Comparison of ENCODE assay signal across 14 mouse cellular contexts in the genomic region with DNA sequence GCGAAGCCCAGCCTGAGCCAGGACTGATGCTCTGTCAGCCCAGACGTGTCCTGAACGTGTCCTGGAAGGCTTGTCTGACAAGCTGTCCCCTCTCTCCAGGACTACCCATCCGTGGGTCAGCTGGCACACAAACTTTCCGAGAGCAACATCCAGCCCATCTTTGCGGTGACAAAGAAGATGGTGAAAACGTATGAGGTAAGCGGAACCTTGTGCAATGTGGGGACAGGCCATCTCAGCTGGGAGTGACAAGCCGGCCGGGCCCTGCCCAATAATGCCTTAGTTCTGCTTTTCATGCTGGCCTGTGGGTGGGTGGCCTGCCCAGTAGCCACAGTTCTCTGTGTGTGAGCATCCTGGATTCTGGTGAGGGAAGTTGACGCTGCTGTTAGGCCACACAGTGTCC. TPM values are rescaled to one million over a fixed set of nuclear protein-coding genes. Genes with fewer than 3 reads are reported as not detected.
A peak's percentile ranks its signal among the peaks of the same experiment; 100 is the strongest.
DNase-seq lines count a peak whose midpoint lies in the region; ATAC-seq lines count a peak whose summit lies in the region.
"Had no signal": no experiment of that assay in that cellular context is flagged by ENCODE, and none has a peak within 500 bp of the region (broad histone marks: within the 10 kb centered on the region; RNA-seq: fewer than 3 reads in every experiment).

No protein-coding gene starts in this region.

- H3K4me1 ChIP-seq in heart, embryonic 12.5 days (replicated peaks) = peaks cover 9% of the 10 kb centered on the region; the same call in 1 of the 2 replicates
- no peaks in the 10 kb centered on the region; the same call in 1 of the 2 replicates for H3K4me1 ChIP-seq in forebrain, embryonic 10.5 days
- H3K4me1 ChIP-seq: kidney, embryonic 15.5 days had no signal

- no peaks in the 10 kb centered on the region for H3K9me3 ChIP-seq in heart, embryonic 12.5 days (replicated peaks)
- no peaks in the 10 kb centered on the region for H3K9me3 ChIP-seq in forebrain, embryonic 10.5 days
- H3K9me3 ChIP-seq: kidney, embryonic 15.5 days had no signal

- no peaks in the 10 kb centered on the region for H3K36me3 ChIP-seq in heart, embryonic 12.5 days
- no peaks in the 10 kb centered on the region for H3K36me3 ChIP-seq in forebrain, embryonic 10.5 days (replicated peaks)
- H3K36me3 ChIP-seq: kidney, embryonic 15.5 days had no signal

- H3K4me2 ChIP-seq in heart, embryonic 12.5 days = no peak overlapping the region
- H3K4me2 ChIP-seq: hindbrain, embryonic 14.5 days; kidney, embryonic 15.5 days; lung, embryonic 14.5 days had no signal

- no peak overlapping the region for H3K4me3 ChIP-seq in heart, embryonic 12.5 days
- no peak overlapping the region for H3K4me3 ChIP-seq in forebrain, embryonic 10.5 days
- H3K4me3 ChIP-seq: kidney, embryonic 15.5 days had no signal

- no peak overlapping the region for H3K27ac ChIP-seq in heart, embryonic 12.5 days (ENCODE audit: poor library complexity, severe bottlenecking)
- H3K27ac ChIP-seq in forebrain, embryonic 10.5 days = no peak overlapping the region
- H3K27ac ChIP-seq: hindbrain, embryonic 14.5 days; kidney, embryonic 15.5 days had no signal

- H3K9ac ChIP-seq in heart, embryonic 12.5 days = no peak overlapping the region
- H3K9ac ChIP-seq: hindbrain, embryonic 14.5 days; kidney, embryonic 15.5 days; lung, embryonic 14.5 days had no signal

- H3K27me3 ChIP-seq in heart, embryonic 12.5 days (replicated peaks) = no peaks in the 10 kb centered on the region
- H3K27me3 ChIP-seq in forebrain, embryonic 10.5 days (ENCODE audit: poor library complexity, severe bottlenecking) = no peaks in the 10 kb centered on the region
- H3K27me3 ChIP-seq: kidney, embryonic 15.5 days had no signal

- ATAC-seq in heart, embryonic 12.5 days (ENCODE audit: insufficient number of reproducible peaks, low FRiP score) = no peak
- ATAC-seq in megakaryocyte progenitor cell, adult 5-6 weeks (replicated peaks; ENCODE audit: poor library complexity) = peak; percentile 89

- DNase-seq in heart, adult 8-10 months (ENCODE audit: low spot score) = peak; percentile 39
- DNase-seq in brain, adult 2 months (ENCODE audit: low read depth, low spot score) = peak; percentile 36
- DNase-seq in heart, postnatal 4 days = peak; percentile 16
- no peak for DNase-seq in right cerebral cortex, postnatal 36 days (ENCODE audit: low spot score in 2 of 2)
- DNase-seq in forebrain, embryonic 10.5 days (ENCODE audit: extremely low spot score, low spot score) = no peak
- DNase-seq: layer of hippocampus, postnatal 36 days; lung, embryonic 14.5 days; thymus, postnatal 25 days had no signal

- 64% methylated on average over 11 of the region's 11 CpGs for WGBS in heart, embryonic 12.5 days
- 83% methylated on average over 11 of the region's 11 CpGs for WGBS in forebrain, embryonic 10.5 days

RNA-seq across cellular contexts. Expression of a gene that starts 20.8 kb away (rescaled TPM):
- 10 to 100 TPM in 1 of 4 experiments, 1 to 10 TPM in 3; 3.3 to 25.5 (median 3.7) TPM for total RNA-seq in heart, adult 8-10 months (2022)
- 1.5 and 2.5 TPM in 2 replicates for polyA plus RNA-seq in heart, embryonic 12.5 days (2016; fragmentation: Nextera tagmentation; extraction: Ambion mirVana)
- 1 to 10 TPM; 2.0 to 2.5 TPM for total RNA-seq in heart, postnatal 4 days (2021)
- total RNA-seq in megakaryocyte progenitor cell, adult 5-6 weeks (2015) = 37.2 and 37.9 TPM in 2 replicates
- 35.1 and 42.0 TPM in 2 replicates for total RNA-seq in megakaryocyte progenitor cell, adult 5-6 weeks (2017)
- 0.44 and 0.76 TPM in 2 replicates for polyA plus RNA-seq in forebrain, embryonic 10.5 days (2016; fragmentation: Nextera tagmentation; extraction: Ambion mirVana)

RNA-seq across cellular contexts. Expression of a gene that starts 30.6 kb away (rescaled TPM):
- 100 to 1,000 TPM; 132 to 142 (median 134) TPM for total RNA-seq in heart, adult 8-10 months (2022)
- 103 and 104 TPM in 2 replicates for polyA plus RNA-seq in heart, embryonic 12.5 days (2016; fragmentation: Nextera tagmentation; extraction: Ambion mirVana)
- total RNA-seq in heart, postnatal 4 days (2021) = 100 to 1,000 TPM; 113 to 119 TPM
- total RNA-seq in megakaryocyte progenitor cell, adult 5-6 weeks (2015) = 54.1 and 60.0 TPM in 2 replicates
- total RNA-seq in megakaryocyte progenitor cell, adult 5-6 weeks (2017) = 31.8 and 37.6 TPM in 2 replicates
- polyA plus RNA-seq in forebrain, embryonic 10.5 days (2016; fragmentation: Nextera tagmentation; extraction: Ambion mirVana) = 62.0 and 64.5 TPM in 2 replicates

RNA-seq across cellular contexts. Expression of a gene that starts 35.3 kb away (rescaled TPM):
- 10 to 100 TPM in 1 of 4 experiments, 1 to 10 TPM in 3; 8.0 to 12.4 (median 9.1) TPM for total RNA-seq in heart, adult 8-10 months (2022)
- 31.0 and 32.1 TPM in 2 replicates for polyA plus RNA-seq in heart, embryonic 12.5 days (2016; fragmentation: Nextera tagmentation; extraction: Ambion mirVana)
- 10 to 100 TPM; 12.6 to 13.2 TPM for total RNA-seq in heart, postnatal 4 days (2021)
- total RNA-seq in megakaryocyte progenitor cell, adult 5-6 weeks (2015) = 9.1 and 9.9 TPM in 2 replicates
- 28.8 and 38.1 TPM in 2 replicates for total RNA-seq in megakaryocyte progenitor cell, adult 5-6 weeks (2017)
- polyA plus RNA-seq in forebrain, embryonic 10.5 days (2016; fragmentation: Nextera tagmentation; extraction: Ambion mirVana) = 41.2 and 43.2 TPM in 2 replicates

RNA-seq across cellular contexts. Expression of a gene that starts 55.0 kb away (rescaled TPM):
- 10 to 100 TPM; 59.3 to 76.7 (median 67.5) TPM for total RNA-seq in heart, adult 8-10 months (2022)
- polyA plus RNA-seq in heart, embryonic 12.5 days (2016; fragmentation: Nextera tagmentation; extraction: Ambion mirVana) = 177 and 184 TPM in 2 replicates
- 10 to 100 TPM; 90.9 to 97.9 TPM for total RNA-seq in heart, postnatal 4 days (2021)
- 34.5 and 38.8 TPM in 2 replicates for total RNA-seq in megakaryocyte progenitor cell, adult 5-6 weeks (2015)
- total RNA-seq in megakaryocyte progenitor cell, adult 5-6 weeks (2017) = 187 and 212 TPM in 2 replicates
- polyA plus RNA-seq in forebrain, embryonic 10.5 days (2016; fragmentation: Nextera tagmentation; extraction: Ambion mirVana) = 439 and 448 TPM in 2 replicates

RNA-seq across cellular contexts. Expression of a gene that starts 55.1 kb away (rescaled TPM):
- 10 to 100 TPM in 3 of 4 experiments, 1 to 10 TPM in 1; 8.3 to 15.8 (median 13.9) TPM for total RNA-seq in heart, adult 8-10 months (2022)
- 14.5 TPM in 1 of 2 replicates, not detected in the other for polyA plus RNA-seq in heart, embryonic 12.5 days (2016; fragmentation: Nextera tagmentation; extraction: Ambion mirVana)
- total RNA-seq in heart, postnatal 4 days (2021) = 10 to 100 TPM; 15.9 to 20.8 TPM
- not detected in 2 replicates for total RNA-seq in megakaryocyte progenitor cell, adult 5-6 weeks (2015)
- total RNA-seq in megakaryocyte progenitor cell, adult 5-6 weeks (2017) = 1.1 TPM in 1 of 2 replicates, not detected in the other
- polyA plus RNA-seq in forebrain, embryonic 10.5 days (2016; fragmentation: Nextera tagmentation; extraction: Ambion mirVana) = 3.1 and 3.4 TPM in 2 replicates
- polyA plus RNA-seq: brain, embryonic 14.5 days; cortical plate, adult 2 months had no signal

Comparison
In these comparisons a context has a peak if more than half of its experiments do, and no peak if none do; other contexts are left out.
1. DNase-seq: peak in heart, adult 8-10 months (single experiment), brain, adult 2 months (single experiment) and heart, postnatal 4 days (single experiment); none in right cerebral cortex, postnatal 36 days (0 of 2) and forebrain, embryonic 10.5 days (single experiment).